26 mouse cellular contexts compared by ENCODE assay signal in genomic region chr12:59961139-59961538, GRCm38 (mm10).
"Had no signal": no experiment of that assay in that cellular context is flagged by ENCODE, and none has a peak within 500 bp of the region (broad histone marks: within the 10 kb centered on the region; RNA-seq: fewer than 3 reads in every experiment).

No protein-coding gene starts in this region.

- ATAC-seq: hindbrain, postnatal 0 days; intestine, embryonic 16.5 days; liver, embryonic 12.5 days had no signal

- H3K36me3 ChIP-seq: heart, embryonic 13.5 days; heart, embryonic 15.5 days; hindbrain, embryonic 13.5 days; hindbrain, embryonic 15.5 days; limb, embryonic 13.5 days; limb, embryonic 15.5 days; liver, embryonic 12.5 days had no signal

- H3K9me3 ChIP-seq: heart, embryonic 13.5 days; heart, embryonic 15.5 days; hindbrain, embryonic 13.5 days; hindbrain, embryonic 15.5 days; limb, embryonic 13.5 days; limb, embryonic 15.5 days; liver, embryonic 12.5 days had no signal

- H3K4me1 ChIP-seq: heart, embryonic 13.5 days; heart, embryonic 15.5 days; hindbrain, embryonic 13.5 days; hindbrain, embryonic 15.5 days; limb, embryonic 13.5 days; limb, embryonic 15.5 days; liver, embryonic 12.5 days had no signal

- H3K4me2 ChIP-seq: heart, embryonic 11.5 days; heart, embryonic 13.5 days; heart, embryonic 15.5 days; hindbrain, embryonic 13.5 days; hindbrain, embryonic 15.5 days; limb, embryonic 13.5 days; limb, embryonic 15.5 days; liver, embryonic 12.5 days had no signal

- H3K9ac ChIP-seq: heart, embryonic 13.5 days; heart, embryonic 15.5 days; hindbrain, embryonic 13.5 days; hindbrain, embryonic 15.5 days; limb, embryonic 13.5 days; limb, embryonic 15.5 days; liver, embryonic 12.5 days; liver, embryonic 14.5 days had no signal

- H3K27me3 ChIP-seq: heart, embryonic 13.5 days; heart, embryonic 15.5 days; hindbrain, embryonic 13.5 days; hindbrain, embryonic 15.5 days; limb, embryonic 13.5 days; limb, embryonic 15.5 days; liver, embryonic 12.5 days had no signal

- H3K4me3 ChIP-seq: gastrocnemius, adult 2 months; heart, adult 2 months; heart, embryonic 13.5 days; heart, embryonic 15.5 days; hindbrain, embryonic 13.5 days; hindbrain, embryonic 15.5 days; limb, embryonic 13.5 days; limb, embryonic 15.5 days; liver, embryonic 12.5 days had no signal

- DNase-seq: gastrocnemius, adult 2 months; gastrocnemius, postnatal 10 days; gastrocnemius, postnatal 25 days; heart, adult 11 months; heart, adult 2 months; heart, postnatal 14 days; heart, postnatal 36 days; kidney, adult 11 months; kidney, adult 2 months; kidney, adult 9 months; kidney, postnatal 14 days; kidney, postnatal 36 days; layer of hippocampus, adult 9-11 months; layer of hippocampus, postnatal 36 days had no signal

- H3K27ac ChIP-seq: gastrocnemius, adult 2 months; heart, adult 2 months; heart, embryonic 13.5 days; heart, embryonic 15.5 days; hindbrain, embryonic 13.5 days; hindbrain, embryonic 15.5 days; hindbrain, postnatal 0 days; kidney, postnatal 0 days; limb, embryonic 13.5 days; limb, embryonic 15.5 days; liver, embryonic 12.5 days; liver, embryonic 14.5 days had no signal
